Mouse (Mus musculus) gastrocnemius, postnatal 10 days (tissue): ENCODE results near the gene Olfr681. TPM values are rescaled to one million over a fixed set of nuclear protein-coding genes. Genes with fewer than 3 reads are reported as not detected.
"Not testable (repeated sequence)": the region's sequence is repeated elsewhere in the genome, so short reads cannot be mapped to it uniquely, and the experiment has no call there.

Experiments used
- DNase-seq: peaks from one replicate; pipeline ENCODE4 v3.0.0; 2021; ENCODE audit warnings: mixed read lengths
- long read RNA-seq, 2 experiments: library from polyadenylated mRNA; stranded (forward); transcript quantifications; one replicate each; pipeline ENCODE4 v2.0.0; 2021
- total RNA-seq, 2 experiments: library from RNA; stranded (reverse); gene quantifications; 2 replicates each; pipeline ENCODE4 v1.2.3; 2021

The Olfr681 gene
- total RNA-seq: not detected
- long read RNA-seq, experiment 1: 0 reads
- long read RNA-seq, experiment 2: 0 reads

GRCm38 (mm10) chr7:105116536-105116935 is at the start of gene Olfr681:
Gene Olfr681 (plus strand): TSS chr7:105116836.
- DNase-seq: no peak

GRCm38 (mm10) chr7:105080905-105081304 is 35.7 kb upstream of the Olfr681 start, which contains the start of gene Olfr679:
Gene Olfr679 (plus strand): TSS chr7:105081205.
- DNase-seq: no peak

- DNase-seq: not testable (repeated sequence)
Observed at GRCm38 (mm10) chr7:105092717-105093116, 23.9 kb upstream of the Olfr681 start, which contains the start of gene Olfr680-ps1. Gene Olfr680-ps1 (minus strand): TSS chr7:105092817.

GRCm38 (mm10) chr7:105141275-105141674 is 24.6 kb downstream of the Olfr681 start:
- no peak for DNase-seq

GRCm38 (mm10) chr7:105146912-105147311 is 30.3 kb downstream of the Olfr681 start, which contains the start of gene Olfr683:
Gene Olfr683 (minus strand): TSS chr7:105147012.
- no peak for DNase-seq

- no peak for DNase-seq
Observed at GRCm38 (mm10) chr7:105163553-105163952, 46.9 kb downstream of the Olfr681 start, which contains the start of gene Olfr684. Gene Olfr684 (minus strand): TSS chr7:105163653.

- DNase-seq: no peak
Observed at GRCm38 (mm10) chr7:105170773-105171172, 54.1 kb downstream of the Olfr681 start.

Other genes with a start within 250 kb of the Olfr681 start
- not detected for gene Olfr665, start 238.8 kb upstream of the Olfr681 start, total RNA-seq
- gene Olfr666, start 220.9 kb upstream of the Olfr681 start, total RNA-seq: not detected
- not detected for gene Olfr667, start 195.4 kb upstream of the Olfr681 start, total RNA-seq
- not detected for gene Olfr668, start 188.8 kb upstream of the Olfr681 start, total RNA-seq
- gene Olfr669, start 182.6 kb upstream of the Olfr681 start, total RNA-seq: not detected
- not detected for gene Olfr670, start 154.2 kb upstream of the Olfr681 start, total RNA-seq
- gene Olfr671, start 137.7 kb upstream of the Olfr681 start, total RNA-seq: not detected
- not detected for gene Olfr672, start 114.8 kb upstream of the Olfr681 start, total RNA-seq
- gene Olfr675, start 88.4 kb upstream of the Olfr681 start, total RNA-seq: not detected
- gene Olfr676, start 84.1 kb upstream of the Olfr681 start, total RNA-seq: not detected
- not detected for gene Olfr677, start 65.5 kb upstream of the Olfr681 start, total RNA-seq
- not detected for gene Olfr678, start 52.4 kb upstream of the Olfr681 start, total RNA-seq
- not detected for gene Olfr679, start 35.6 kb upstream of the Olfr681 start, total RNA-seq
- gene Olfr680-ps1, start 24.0 kb upstream of the Olfr681 start, total RNA-seq: not detected
- gene Olfr683, start 30.2 kb downstream of the Olfr681 start, total RNA-seq: not detected
- gene Olfr684, start 46.8 kb downstream of the Olfr681 start, total RNA-seq: not detected
- not detected for gene Olfr685, start 69.2 kb downstream of the Olfr681 start, total RNA-seq
- not detected for gene Olfr686, start 90.6 kb downstream of the Olfr681 start, total RNA-seq
- not detected for gene Olfr688, start 171.3 kb downstream of the Olfr681 start, total RNA-seq
- not detected for gene Olfr689, start 194.3 kb downstream of the Olfr681 start, total RNA-seq
- gene Olfr690, start 217.3 kb downstream of the Olfr681 start, total RNA-seq: not detected
- gene Olfr691, start 225.4 kb downstream of the Olfr681 start, total RNA-seq: not detected